Mouse (Mus musculus): Measurements from ENCODE around the gene Slc35e1. TPM values are rescaled to one million over a fixed set of nuclear protein-coding genes. Genes with fewer than 3 reads are reported as not detected.
A peak's percentile ranks its signal among the peaks of the same experiment; 100 is the strongest.

Slc35e1 gene
- polyA plus RNA-seq, 1 experiment, result 23.6 TPM

GRCm38 (mm10) chr8:72455317-72455716 lies 37.1 kb downstream of the Slc35e1 start:
- peaks cover 20% of the 10 kb centered on the region for H3K36me3 ChIP-seq (ENCODE audit: control insufficient read depth, insufficient read depth, low read length, poor library complexity, severe bottlenecking)
- TF ChIP-seq CTCF (IDR thresholded peaks at IDR 0.05; ENCODE audit: low read depth, low read length), result no peak
- TF ChIP-seq POLR2A (IDR thresholded peaks at IDR 0.05; ENCODE audit: insufficient read depth, low read length), result no peak
- TF ChIP-seq EP300 (IDR thresholded peaks at IDR 0.05; ENCODE audit: insufficient read depth, low read depth, low read length), result no peak
- no peaks in the 10 kb centered on the region for H3K27me3 ChIP-seq (ENCODE audit: control insufficient read depth, insufficient read depth, low read length, poor library complexity, severe bottlenecking)
- H3K4me3 ChIP-seq (ENCODE audit: low read depth, low read length), result no peak overlapping the region
- H3K4me1 ChIP-seq (ENCODE audit: control insufficient read depth, insufficient read depth, low read length), result no peaks in the 10 kb centered on the region
- 0 out of 2 replicates have a peak, but pooled peaks cover 2% of the 10 kb centered on the region for H3K9me3 ChIP-seq (replicated peaks; ENCODE audit: control insufficient read depth, insufficient read depth, low read length, poor library complexity, severe bottlenecking)
- no peak overlapping the region for H3K9ac ChIP-seq (ENCODE audit: low read depth, poor library complexity, severe bottlenecking)
- no peak overlapping the region for H3K27ac ChIP-seq (ENCODE audit: insufficient read depth, low read length)

GRCm38 (mm10) chr8:72453904-72454303 lies 38.5 kb downstream of the Slc35e1 start:
- TF ChIP-seq EP300 (IDR thresholded peaks at IDR 0.05; ENCODE audit: insufficient read depth, low read depth, low read length) (no peak), CTCF (IDR thresholded peaks at IDR 0.05; ENCODE audit: low read depth, low read length) (no peak), POLR2A (IDR thresholded peaks at IDR 0.05; ENCODE audit: insufficient read depth, low read length) (no peak)
- H3K27me3 ChIP-seq (ENCODE audit: control insufficient read depth, insufficient read depth, low read length, poor library complexity, severe bottlenecking), result no peaks in the 10 kb centered on the region
- H3K4me1 ChIP-seq (ENCODE audit: control insufficient read depth, insufficient read depth, low read length), result no peaks in the 10 kb centered on the region
- H3K4me3 ChIP-seq (ENCODE audit: low read depth, low read length), result no peak overlapping the region
- H3K36me3 ChIP-seq (ENCODE audit: control insufficient read depth, insufficient read depth, low read length, poor library complexity, severe bottlenecking), result peaks cover 10% of the 10 kb centered on the region
- no peak overlapping the region for H3K9ac ChIP-seq (ENCODE audit: low read depth, poor library complexity, severe bottlenecking)
- 0 out of 2 replicates have a peak, but pooled peaks cover 2% of the 10 kb centered on the region for H3K9me3 ChIP-seq (replicated peaks; ENCODE audit: control insufficient read depth, insufficient read depth, low read length, poor library complexity, severe bottlenecking)
- H3K27ac ChIP-seq (ENCODE audit: insufficient read depth, low read length), result no peak overlapping the region

DNA sequence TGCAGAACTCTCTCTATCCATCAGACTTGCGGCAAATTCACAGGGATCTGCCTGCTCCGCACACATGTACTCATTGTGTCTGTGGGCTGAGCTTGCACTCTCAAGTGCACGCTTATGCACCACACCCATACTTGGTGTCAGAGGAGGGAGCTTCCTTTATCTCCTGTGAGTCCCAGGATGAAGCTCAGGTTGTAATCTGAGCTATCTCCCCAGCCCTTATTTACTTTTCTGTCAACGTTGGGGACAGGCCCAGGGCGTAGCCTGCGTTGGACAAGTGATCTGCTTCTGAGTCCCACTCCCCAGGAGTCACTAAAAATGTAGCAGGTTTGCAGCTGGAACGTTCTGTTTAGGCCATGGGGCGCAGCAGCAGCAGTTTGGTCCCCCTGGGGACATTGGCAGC lies 40.9 kb downstream of the Slc35e1 start:
- no peaks in the 10 kb centered on the region for H3K27me3 ChIP-seq (ENCODE audit: control insufficient read depth, insufficient read depth, low read length, poor library complexity, severe bottlenecking)
- no peaks in the 10 kb centered on the region for H3K4me1 ChIP-seq (ENCODE audit: control insufficient read depth, insufficient read depth, low read length)
- TF ChIP-seq POLR2A (IDR thresholded peaks at IDR 0.05; ENCODE audit: insufficient read depth, low read length) (no peak), EP300 (IDR thresholded peaks at IDR 0.05; ENCODE audit: insufficient read depth, low read depth, low read length) (no peak), CTCF (IDR thresholded peaks at IDR 0.05; ENCODE audit: low read depth, low read length) (no peak)
- H3K36me3 ChIP-seq (ENCODE audit: control insufficient read depth, insufficient read depth, low read length, poor library complexity, severe bottlenecking), result peaks cover 7% of the 10 kb centered on the region; the same call in 1 of the 2 replicates
- H3K4me3 ChIP-seq (ENCODE audit: low read depth, low read length), result no peak overlapping the region
- no peak overlapping the region for H3K9ac ChIP-seq (ENCODE audit: low read depth, poor library complexity, severe bottlenecking)
- no peak overlapping the region for H3K27ac ChIP-seq (ENCODE audit: insufficient read depth, low read length)
- 0 out of 2 replicates have a peak, but pooled peaks cover 2% of the 10 kb centered on the region for H3K9me3 ChIP-seq (replicated peaks; ENCODE audit: control insufficient read depth, insufficient read depth, low read length, poor library complexity, severe bottlenecking)

DNA sequence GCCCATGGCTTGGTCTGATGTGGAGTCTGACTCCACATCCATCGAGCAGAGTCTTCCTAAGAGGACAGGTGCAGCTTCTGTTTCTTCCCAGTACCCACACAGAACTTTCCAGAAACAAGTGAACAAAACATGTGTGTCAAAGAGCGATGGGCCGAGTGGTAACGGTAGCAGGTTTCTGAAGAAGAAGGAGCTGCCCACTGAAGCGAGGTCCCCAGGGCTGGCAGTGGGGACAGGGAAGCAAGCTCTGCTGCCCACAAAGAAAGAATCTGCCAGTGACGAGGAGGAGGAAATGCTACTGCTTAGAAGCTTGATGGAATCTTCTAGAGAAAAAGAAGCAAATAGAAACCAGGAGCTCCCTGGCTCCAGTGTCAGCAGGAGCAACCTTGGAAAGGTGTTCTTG lies 47.3 kb downstream of the Slc35e1 start:
- Histone ChIP-seq H3K4me3 (ENCODE audit: low read depth, low read length) (no peak overlapping the region), H3K27me3 (ENCODE audit: control insufficient read depth, insufficient read depth, low read length, poor library complexity, severe bottlenecking) (no peaks in the 10 kb centered on the region), H3K9me3 (replicated peaks; ENCODE audit: control insufficient read depth, insufficient read depth, low read length, poor library complexity, severe bottlenecking) (no peaks in the 10 kb centered on the region), H3K36me3 (ENCODE audit: control insufficient read depth, insufficient read depth, low read length, poor library complexity, severe bottlenecking) (peaks cover 3% of the 10 kb centered on the region; the same call in 1 of the 2 replicates), H3K4me1 (ENCODE audit: control insufficient read depth, insufficient read depth, low read length) (no peaks in the 10 kb centered on the region), H3K27ac (ENCODE audit: insufficient read depth, low read length) (no peak overlapping the region), H3K9ac (ENCODE audit: low read depth, poor library complexity, severe bottlenecking) (no peak overlapping the region)
- no peak for TF ChIP-seq EP300 (IDR thresholded peaks at IDR 0.05; ENCODE audit: insufficient read depth, low read depth, low read length)
- no peak for TF ChIP-seq CTCF (IDR thresholded peaks at IDR 0.05; ENCODE audit: low read depth, low read length)
- no peak for TF ChIP-seq POLR2A (IDR thresholded peaks at IDR 0.05; ENCODE audit: insufficient read depth, low read length)

DNA sequence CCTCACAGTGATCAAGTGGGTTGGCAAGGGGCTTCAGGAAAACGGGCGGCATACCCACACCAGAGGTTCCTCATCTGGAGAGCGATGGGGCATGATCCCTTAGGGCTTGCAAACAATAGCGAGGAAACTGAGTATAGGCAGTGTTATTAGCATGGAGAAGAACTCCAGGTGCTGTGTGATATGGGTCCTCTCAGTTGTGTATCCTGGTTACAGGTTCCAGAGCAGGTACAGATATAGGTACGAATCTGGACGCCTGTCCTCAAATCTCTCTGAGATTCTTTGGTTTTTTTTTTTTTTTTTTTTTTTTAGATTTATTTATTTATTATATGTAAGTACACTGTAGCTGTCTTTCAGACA lies 48.4 kb downstream of the Slc35e1 start:
- no peaks in the 10 kb centered on the region for H3K4me1 ChIP-seq (ENCODE audit: control insufficient read depth, insufficient read depth, low read length)
- peak overlapping the region; percentile 51 for H3K9ac ChIP-seq (ENCODE audit: low read depth, poor library complexity, severe bottlenecking)
- H3K9me3 ChIP-seq (replicated peaks; ENCODE audit: control insufficient read depth, insufficient read depth, low read length, poor library complexity, severe bottlenecking), result no peaks in the 10 kb centered on the region
- peak overlapping the region; percentile 66 for H3K4me3 ChIP-seq (ENCODE audit: low read depth, low read length)
- TF ChIP-seq CTCF (IDR thresholded peaks at IDR 0.05; ENCODE audit: low read depth, low read length) (no peak), EP300 (IDR thresholded peaks at IDR 0.05; ENCODE audit: insufficient read depth, low read depth, low read length) (no peak), POLR2A (IDR thresholded peaks at IDR 0.05; ENCODE audit: insufficient read depth, low read length) (no peak)
- H3K27ac ChIP-seq (ENCODE audit: insufficient read depth, low read length), result no peak overlapping the region
- no peaks in the 10 kb centered on the region for H3K27me3 ChIP-seq (ENCODE audit: control insufficient read depth, insufficient read depth, low read length, poor library complexity, severe bottlenecking)
- H3K36me3 ChIP-seq (ENCODE audit: control insufficient read depth, insufficient read depth, low read length, poor library complexity, severe bottlenecking), result no peaks in the 10 kb centered on the region

- no peaks in the 10 kb centered on the region for H3K36me3 ChIP-seq (ENCODE audit: control insufficient read depth, insufficient read depth, low read length, poor library complexity, severe bottlenecking)
- TF ChIP-seq EP300 (IDR thresholded peaks at IDR 0.05; ENCODE audit: insufficient read depth, low read depth, low read length) (no peak), CTCF (IDR thresholded peaks at IDR 0.05; ENCODE audit: low read depth, low read length) (no peak), POLR2A (IDR thresholded peaks at IDR 0.05; ENCODE audit: insufficient read depth, low read length) (no peak)
- H3K27me3 ChIP-seq (ENCODE audit: control insufficient read depth, insufficient read depth, low read length, poor library complexity, severe bottlenecking), result no peaks in the 10 kb centered on the region
- H3K4me3 ChIP-seq (ENCODE audit: low read depth, low read length), result peak within 1 kb of the TSS; percentile 90
- no peak within 1 kb of the TSS for H3K27ac ChIP-seq (ENCODE audit: insufficient read depth, low read length)
- no peaks in the 10 kb centered on the region for H3K4me1 ChIP-seq (ENCODE audit: control insufficient read depth, insufficient read depth, low read length)
- no peaks in the 10 kb centered on the region for H3K9me3 ChIP-seq (replicated peaks; ENCODE audit: control insufficient read depth, insufficient read depth, low read length, poor library complexity, severe bottlenecking)
- H3K9ac ChIP-seq (ENCODE audit: low read depth, poor library complexity, severe bottlenecking), result peak within 1 kb of the TSS; percentile 51
These were observed 48.9 kb downstream of the Slc35e1 start, which contains the start of the genes Calr3 and 1700030K09Rik for GRCm38 (mm10) chr8:72443338-72443993. Calr3 (minus strand) TSS chr8:72443870. 1700030K09Rik (plus strand) TSS chr8:72443880.
